Mouse (Mus musculus) central nervous system, embryonic 11.5 days (tissue): ENCODE results near the gene Gtf3c4. TPM values are rescaled to one million over a fixed set of nuclear protein-coding genes. Genes with fewer than 3 reads are reported as not detected.

Source experiments
- polyA plus RNA-seq: library from polyadenylated mRNA; depleted of rRNA; stranded (reverse); fragments of >200 nt; gene quantifications from 2 replicates; pipeline ENCODE4 v1.2.3, GENCODE M21; 2012; rRNA removed

The Gtf3c4 gene
- 26.6 and 27.2 TPM in 2 replicates for polyA plus RNA-seq

GRCm38 (mm10) chr2:28840222-28840951 is at the start of gene Gtf3c4, which contains the start of gene Ddx31:
Gene Gtf3c4 (minus strand): TSS chr2:28840360.
Gene Ddx31 (plus strand): TSS chr2:28840406.

Other genes starting within 250 kb of the Gtf3c4 start
- gene Gfi1b, start 218.4 kb downstream of the Gtf3c4 start, polyA plus RNA-seq, result 5.2 and 5.5 TPM in 2 replicates
- gene Tsc1, start 199.1 kb downstream of the Gtf3c4 start, polyA plus RNA-seq, result 21.7 and 25.1 TPM in 2 replicates
- gene Spaca9, start 140.6 kb downstream of the Gtf3c4 start, polyA plus RNA-seq, result 1.1 and 1.5 TPM in 2 replicates
- gene Ak8, start 140.2 kb downstream of the Gtf3c4 start, polyA plus RNA-seq, result 0.29 and 0.39 TPM in 2 replicates
- 13.2 and 13.9 TPM in 2 replicates for gene Ddx31, start within 50 bp of the Gtf3c4 start, polyA plus RNA-seq
- 8.5 and 13.6 TPM in 2 replicates for gene Barhl1, start 76.3 kb upstream of the Gtf3c4 start, polyA plus RNA-seq
- 0.84 and 1.8 TPM in 2 replicates for gene Cfap77, start 214.7 kb upstream of the Gtf3c4 start, polyA plus RNA-seq
- gene Ttf1, start 219.9 kb upstream of the Gtf3c4 start, polyA plus RNA-seq, result 19.5 and 21.3 TPM in 2 replicates